Mouse (Mus musculus) cerebellum, adult 2 months (tissue): ENCODE measurements at regions not wholly inside any gene's neighbourhood (a gene's known extent, or its start where the extent isn't known, plus 50 kb on each side); places are given as distances from the start of the nearest gene placed in this dataset.

ENCODE experiments used
- CTCF ChIP-seq: fragments of 200-500 bp; IDR thresholded peaks from 2 replicates; pipeline ENCODE4 v1.5.1; 2011; ENCODE audit warnings: low read depth, mild to moderate bottlenecking, control low read depth, low read length, moderate library complexity, borderline replicate concordance; ENCODE audit not compliant: insufficient read depth
- POLR2A ChIP-seq: fragments of 200-500 bp; IDR thresholded peaks from 2 replicates; pipeline ENCODE4 v1.6.1; 2011; ENCODE audit warnings: low read length, control low read depth, borderline replicate concordance; ENCODE audit not compliant: insufficient read depth

- TF ChIP-seq POLR2A (no peak), CTCF (no peak)
Observed at GRCm38 (mm10) chr4:40355791-40356450, 76.7 kb upstream of the Ndufb6 start.
